Mouse (Mus musculus) kidney, embryonic 14.5 days (tissue): ENCODE measurements around the gene Higd1c. TPM values are rescaled to one million over a fixed set of nuclear protein-coding genes. Genes with fewer than 3 reads are reported as not detected.
A peak's percentile ranks its signal among the peaks of the same experiment; 100 is the strongest.
"Not testable (repeated sequence)": the region's sequence is repeated elsewhere in the genome, so short reads cannot be mapped to it uniquely, and the experiment has no call there.

Experiments used
- ATAC-seq: fragments of 200-750 bp; cut with Nextera tagmentation; 2 replicates; pipeline ENCODE4 v1.8.0; 2017; ENCODE audit warnings: moderate number of reproducible peaks, mild to moderate bottlenecking, moderate TSS enrichment, moderate library complexity; ENCODE audit not compliant: low FRiP score, low TSS enrichment
- H3K27ac ChIP-seq: fragments of 300-500 bp; sonication (generic); 2 replicates; pipeline ENCODE4 v1.5.1; 2014; ENCODE audit warnings: low read depth, mild to moderate bottlenecking, low read length, moderate library complexity, mixed read lengths
- H3K27me3 ChIP-seq: fragments of 300-500 bp; sonication (generic); 2 replicates; pipeline ENCODE4 v1.6.1; 2014; ENCODE audit warnings: mild to moderate bottlenecking, low read length; ENCODE audit not compliant: control insufficient read depth, insufficient read depth
- H3K36me3 ChIP-seq: fragments of 300-500 bp; sonication (generic); 2 replicates; pipeline ENCODE4 v1.6.1; 2014; ENCODE audit warnings: low read length, mixed read lengths; ENCODE audit not compliant: control insufficient read depth, insufficient read depth
- H3K4me1 ChIP-seq: fragments of 300-500 bp; sonication (generic); 2 replicates; pipeline ENCODE4 v1.6.1; 2014; ENCODE audit warnings: low read length, mixed read lengths; ENCODE audit not compliant: control insufficient read depth, insufficient read depth
- H3K4me2 ChIP-seq: fragments of 300-500 bp; sonication (generic); replicated peaks from 2 replicates; pipeline ENCODE4 v1.6.1; 2014; ENCODE audit warnings: low read depth, mild to moderate bottlenecking, low read length
- H3K4me3 ChIP-seq: fragments of 300-500 bp; sonication (generic); 2 replicates; pipeline ENCODE4 v1.5.1; 2014; ENCODE audit warnings: mild to moderate bottlenecking, low read length
- H3K9ac ChIP-seq: fragments of 300-500 bp; sonication (generic); 2 replicates; pipeline ENCODE4 v1.6.1; 2014; ENCODE audit warnings: low read depth, mild to moderate bottlenecking, low read length, moderate library complexity
- H3K9me3 ChIP-seq: fragments of 300-500 bp; sonication (generic); 2 replicates; pipeline ENCODE4 v1.6.1; 2016; ENCODE audit warnings: low read length; ENCODE audit not compliant: control insufficient read depth
- WGBS: fragments of 180-500 bp; shearing (Covaris S2); extraction: QIAGEN DNeasy Blood & Tissue Kit; methylation state at CpG from one replicate; pipeline ENCODE4 v1.1.7; 2014; 5-methylcytosine and 5-hydroxymethylcytosine counted together
- polyA plus RNA-seq: library from polyadenylated mRNA; unstranded; fragments of >200 nt; fragmentation: Nextera tagmentation; extraction: Ambion mirVana; gene quantifications from 2 replicates; pipeline ENCODE4 v1.2.1, GENCODE M21; 2014

The Higd1c gene
- polyA plus RNA-seq, 1 experiment from 2014 or later, result 0.77 TPM

DNA sequence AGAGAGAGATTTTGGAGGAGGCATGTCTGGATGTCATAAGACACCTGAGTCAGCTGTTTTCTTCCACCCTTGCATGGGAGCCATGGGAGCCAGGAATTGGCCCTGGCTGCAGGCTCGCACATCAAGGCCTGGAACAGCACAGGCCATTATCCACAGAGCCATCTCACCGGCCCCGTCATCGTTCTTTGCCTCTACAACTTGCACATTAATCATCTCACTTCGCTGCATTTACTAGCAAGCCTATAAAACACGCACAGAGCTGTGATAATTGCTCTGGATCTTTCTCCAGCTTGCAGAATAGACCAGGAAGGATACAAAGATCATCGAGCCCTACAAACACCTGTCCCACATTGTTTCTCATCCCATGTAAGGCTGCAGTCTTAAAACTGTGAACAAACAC is 33.6 kb upstream of the Higd1c start:
- no peak for ATAC-seq
- Histone ChIP-seq H3K9me3 (no peaks in the 10 kb centered on the region), H3K27ac (no peak overlapping the region), H3K9ac (no peak overlapping the region), H3K4me3 (no peak overlapping the region), H3K36me3 (no peaks in the 10 kb centered on the region), H3K4me1 (no peaks in the 10 kb centered on the region), H3K27me3 (no peaks in the 10 kb centered on the region), H3K4me2 (no peak overlapping the region)
- 34% methylated on average over 7 of the region's 7 CpGs for WGBS

DNA sequence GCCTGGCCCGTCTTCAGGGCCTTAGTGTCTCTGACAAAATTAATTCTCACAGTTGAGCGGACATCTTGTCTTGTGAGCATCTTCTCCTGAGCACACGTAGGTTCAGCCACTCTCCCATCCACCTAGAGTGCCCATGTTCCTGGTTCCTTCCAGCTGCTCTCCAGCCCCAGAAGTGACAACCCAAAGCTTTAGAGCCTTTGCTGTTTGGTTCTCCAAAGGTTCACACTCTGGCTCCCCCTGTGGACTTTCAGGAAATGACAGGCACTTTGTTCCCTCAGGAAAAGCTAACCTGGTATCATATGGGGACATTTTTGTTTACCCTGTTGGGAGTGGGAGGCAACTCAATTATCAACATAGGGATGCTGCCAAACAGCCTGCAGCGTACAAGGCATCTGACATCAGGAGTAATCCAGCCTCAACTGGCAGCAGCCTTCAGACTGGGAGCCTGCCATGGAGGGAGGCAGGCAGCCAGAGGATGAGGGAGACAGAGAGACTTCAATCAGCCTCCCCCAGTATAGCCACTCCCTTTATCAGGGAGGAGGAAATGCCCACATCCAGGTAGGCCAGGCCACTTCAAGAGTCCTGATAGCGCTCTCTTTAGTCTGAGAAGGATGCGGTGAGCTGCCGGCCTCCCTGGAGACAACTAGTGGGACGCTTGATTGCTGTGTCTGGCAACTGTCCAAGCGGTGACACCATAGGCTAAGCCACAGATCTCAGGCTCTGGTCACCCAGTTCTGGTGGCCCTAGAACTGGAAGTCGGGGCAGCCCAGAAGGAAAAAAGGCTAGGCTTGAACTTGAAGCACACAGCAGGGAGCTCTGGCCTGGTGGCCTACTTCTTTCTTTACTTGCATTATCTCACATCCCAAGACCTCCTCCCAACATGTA is 32.0 kb upstream of the Higd1c start:
- H3K9me3 ChIP-seq, H3K4me3 ChIP-seq, H3K36me3 ChIP-seq, ATAC-seq, H3K4me2 ChIP-seq, H3K27ac ChIP-seq, H3K4me1 ChIP-seq, H3K27me3 ChIP-seq, H3K9ac ChIP-seq: not testable (repeated sequence)
- 27% methylated on average over 2 of the region's 10 CpGs for WGBS

DNA sequence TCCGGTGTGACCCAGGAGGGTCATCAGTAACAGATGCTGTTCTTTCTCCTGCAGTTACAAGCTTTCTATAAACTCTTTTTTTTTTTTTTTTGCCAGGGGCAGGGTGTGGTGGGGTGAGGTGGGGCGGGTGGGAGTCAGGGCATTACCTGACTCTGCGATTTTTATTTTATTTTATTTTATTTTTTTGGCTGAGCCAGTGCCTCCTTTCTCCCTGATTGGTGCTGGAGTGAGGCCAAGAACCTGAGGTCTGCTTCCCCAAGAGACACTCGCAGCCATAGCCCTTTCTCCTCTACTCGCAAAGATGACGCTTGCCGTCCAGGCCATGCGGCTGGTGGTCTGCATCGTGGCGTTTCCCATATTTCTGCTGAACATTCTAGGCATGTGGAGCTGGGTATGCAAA is 29.7 kb upstream of the Higd1c start, which contains the start of gene Mettl7a3:
Mettl7a3 (plus strand) TSS at position 301 of the 400 bp plus-strand sequence.
- H3K27ac ChIP-seq, result no peak within 1 kb of the TSS
- H3K4me1 ChIP-seq, result no peaks in the 10 kb centered on the region
- H3K27me3 ChIP-seq, result no peaks in the 10 kb centered on the region
- no peaks in the 10 kb centered on the region for H3K9me3 ChIP-seq
- 82% methylated on average over 10 of the region's 10 CpGs for WGBS
- no peak for ATAC-seq
- no peak within 1 kb of the TSS for H3K9ac ChIP-seq
- no peak within 1 kb of the TSS for H3K4me3 ChIP-seq
- H3K4me2 ChIP-seq, result no peak within 1 kb of the TSS
- no peaks in the 10 kb centered on the region for H3K36me3 ChIP-seq

DNA sequence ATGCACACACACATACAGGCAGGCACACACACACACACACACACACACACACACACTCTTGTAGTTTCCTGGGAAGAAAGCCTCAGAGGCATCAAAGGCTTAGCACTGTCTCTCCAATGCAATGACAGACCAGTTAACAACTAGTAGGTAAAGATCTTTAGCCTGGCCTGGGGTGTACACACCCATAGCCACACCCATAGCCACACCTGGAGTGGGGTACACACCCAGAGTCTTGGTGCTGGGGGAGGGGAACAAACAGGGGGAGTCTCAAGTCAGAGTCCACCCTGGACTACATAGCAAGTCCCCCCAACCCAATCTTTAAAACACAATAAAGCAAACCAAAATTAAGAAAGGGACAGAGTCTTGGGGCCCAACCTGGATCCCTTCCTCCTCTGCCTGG is 27.0 kb upstream of the Higd1c start:
- H3K36me3 ChIP-seq, H3K4me1 ChIP-seq, H3K4me3 ChIP-seq, H3K27ac ChIP-seq, H3K9ac ChIP-seq, H3K4me2 ChIP-seq, H3K27me3 ChIP-seq, H3K9me3 ChIP-seq: not testable (repeated sequence)
- 0 out of 2 replicates have a peak, but pooled peaks have one; percentile 37 for ATAC-seq

DNA sequence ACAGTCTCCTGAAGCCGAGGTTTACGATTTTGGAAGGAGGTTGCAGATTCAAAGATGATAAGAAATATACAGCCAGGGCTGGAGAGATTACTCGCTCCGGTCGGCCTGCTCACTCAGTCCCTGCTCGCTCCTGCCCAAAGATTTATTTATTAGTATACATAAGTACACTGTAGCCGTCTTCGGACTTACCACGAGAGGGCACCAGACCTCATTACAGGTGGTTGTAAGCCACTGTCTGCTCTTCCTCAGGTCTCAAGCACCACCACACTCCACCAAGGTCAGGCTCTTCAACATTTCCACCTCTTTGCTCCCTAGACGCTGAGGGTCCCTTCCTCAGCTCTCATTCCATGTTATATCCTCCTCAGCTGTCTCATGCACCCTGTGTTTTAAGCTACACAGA is 26.5 kb upstream of the Higd1c start:
- not testable (repeated sequence) for H3K27ac ChIP-seq, H3K9ac ChIP-seq, H3K4me1 ChIP-seq, H3K27me3 ChIP-seq, H3K9me3 ChIP-seq, H3K36me3 ChIP-seq, H3K4me2 ChIP-seq, H3K4me3 ChIP-seq
- ATAC-seq, result peak; percentile 74; the same call in 1 of the 2 replicates
- 24% methylated on average over 7 of the region's 10 CpGs for WGBS

DNA sequence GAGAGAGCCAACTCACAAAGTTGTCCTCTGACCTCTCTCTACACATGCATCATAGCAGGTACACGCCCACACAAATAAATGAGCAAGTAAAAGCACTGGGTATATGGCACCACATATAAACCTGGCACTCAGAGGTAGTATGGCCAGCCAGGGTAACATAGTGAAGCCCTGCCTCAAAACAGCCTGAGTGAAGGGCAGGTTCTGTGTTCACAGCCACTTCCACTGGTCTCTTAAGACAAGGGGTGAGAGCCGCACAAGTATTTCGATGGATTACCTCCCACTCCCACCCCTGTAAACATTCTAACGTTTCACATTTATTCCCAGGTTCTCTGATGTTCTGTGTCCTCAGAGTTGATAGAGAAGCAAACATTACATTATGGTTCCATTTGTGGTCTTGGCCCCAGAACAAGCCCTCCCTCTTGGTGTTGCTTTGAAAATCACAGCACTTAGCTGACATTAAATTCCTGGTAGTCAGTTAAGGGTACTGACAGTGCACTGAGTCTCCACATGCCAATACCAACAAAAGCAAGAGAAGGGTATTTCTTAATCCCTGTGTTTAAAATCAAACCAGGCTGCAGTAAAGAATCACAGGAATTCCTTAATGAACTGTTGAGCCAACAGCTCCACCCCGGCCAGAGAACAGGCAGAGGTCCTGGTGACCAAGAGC is 22.9 kb upstream of the Higd1c start:
- not testable (repeated sequence) for H3K4me1 ChIP-seq, H3K4me3 ChIP-seq, H3K9me3 ChIP-seq, H3K27ac ChIP-seq, ATAC-seq, H3K36me3 ChIP-seq, H3K27me3 ChIP-seq, H3K4me2 ChIP-seq, H3K9ac ChIP-seq
- WGBS, result 59% methylated on average over 4 of the region's 5 CpGs

DNA sequence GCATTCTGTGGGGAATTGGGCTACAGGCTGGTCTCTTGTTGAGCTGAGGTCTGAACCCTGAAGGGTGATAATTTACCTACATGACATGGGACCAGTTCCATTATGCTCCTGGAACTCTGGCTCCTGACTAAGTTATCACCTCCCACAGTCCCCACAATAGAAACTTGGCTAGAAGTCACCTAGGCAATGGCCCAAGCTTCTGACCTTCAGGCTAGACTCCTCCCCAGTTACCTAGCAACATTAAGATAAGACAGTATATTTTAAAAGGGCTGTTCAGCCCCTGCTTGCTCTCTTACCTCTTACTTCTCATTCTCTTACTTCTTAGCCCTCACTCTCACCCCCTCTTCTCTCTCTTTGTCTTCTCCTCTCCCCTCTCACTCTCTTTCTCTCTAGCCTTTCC is 18.9 kb upstream of the Higd1c start:
- Histone ChIP-seq H3K36me3 (no peaks in the 10 kb centered on the region), H3K9ac (no peak overlapping the region), H3K4me2 (no peak overlapping the region), H3K27me3 (no peaks in the 10 kb centered on the region), H3K4me3 (no peak overlapping the region), H3K4me1 (no peaks in the 10 kb centered on the region), H3K9me3 (no peaks in the 10 kb centered on the region), H3K27ac (no peak overlapping the region)
- ATAC-seq, result no peak

DNA sequence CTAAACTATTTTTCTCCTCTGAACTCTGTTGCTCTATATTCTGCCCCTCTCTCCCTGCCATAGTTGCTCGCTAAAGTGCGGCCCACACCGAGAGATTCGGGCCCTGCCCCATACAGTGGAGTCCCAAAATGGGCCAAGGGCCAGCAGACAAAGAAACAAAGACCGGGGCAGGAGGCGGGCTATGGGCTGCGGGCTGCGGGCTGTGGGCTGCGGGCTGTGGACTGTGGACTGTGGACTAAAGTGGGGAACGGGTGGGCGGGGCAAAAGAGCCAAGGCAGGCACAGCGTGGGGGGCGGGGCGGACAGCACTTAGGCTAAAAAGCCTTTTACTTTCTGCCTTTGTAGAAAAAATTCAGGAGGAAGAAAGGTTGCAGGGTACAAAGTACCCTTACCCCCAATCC is 17.6 kb upstream of the Higd1c start:
- 80% methylated on average over 14 of the region's 14 CpGs for WGBS
- H3K27ac ChIP-seq, result no peak overlapping the region; the same call in 1 of the 2 replicates
- no peaks in the 10 kb centered on the region for H3K9me3 ChIP-seq
- no peak overlapping the region for H3K4me2 ChIP-seq
- no peaks in the 10 kb centered on the region for H3K27me3 ChIP-seq
- no peaks in the 10 kb centered on the region for H3K4me1 ChIP-seq
- H3K4me3 ChIP-seq, result no peak overlapping the region
- no peak for ATAC-seq
- H3K36me3 ChIP-seq, result no peaks in the 10 kb centered on the region
- H3K9ac ChIP-seq, result no peak overlapping the region

DNA sequence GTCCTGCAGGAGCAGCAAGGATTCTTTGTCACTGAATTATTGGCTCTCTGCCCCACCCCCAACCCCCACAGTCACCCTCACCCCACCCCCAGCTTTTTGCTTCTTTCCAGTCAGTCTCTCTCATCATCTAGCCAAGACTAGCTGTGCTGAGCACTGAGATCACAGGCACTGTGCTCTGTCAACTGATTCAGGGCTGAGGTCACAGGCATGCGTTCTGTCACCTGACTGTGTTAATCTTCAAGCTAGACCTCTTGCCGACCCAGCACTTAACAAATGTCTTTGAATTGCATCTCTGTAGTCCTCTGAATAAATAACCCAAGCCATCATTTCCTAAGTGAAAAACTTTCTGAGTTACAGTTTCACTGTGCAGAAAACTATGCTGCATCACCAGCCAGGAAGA is 14.8 kb upstream of the Higd1c start:
- ATAC-seq, result peak; percentile 60; the same call in 1 of the 2 replicates
- Histone ChIP-seq H3K27ac (no peak overlapping the region; the same call in 1 of the 2 replicates), H3K36me3 (no peaks in the 10 kb centered on the region), H3K4me1 (no peaks in the 10 kb centered on the region), H3K27me3 (no peaks in the 10 kb centered on the region), H3K4me2 (no peak overlapping the region), H3K4me3 (no peak overlapping the region), H3K9ac (no peak overlapping the region), H3K9me3 (no peaks in the 10 kb centered on the region)
- 18% methylated on average over 2 of the region's 2 CpGs for WGBS
